8 mouse cellular contexts compared by ENCODE assay signal in the genomic region with DNA sequence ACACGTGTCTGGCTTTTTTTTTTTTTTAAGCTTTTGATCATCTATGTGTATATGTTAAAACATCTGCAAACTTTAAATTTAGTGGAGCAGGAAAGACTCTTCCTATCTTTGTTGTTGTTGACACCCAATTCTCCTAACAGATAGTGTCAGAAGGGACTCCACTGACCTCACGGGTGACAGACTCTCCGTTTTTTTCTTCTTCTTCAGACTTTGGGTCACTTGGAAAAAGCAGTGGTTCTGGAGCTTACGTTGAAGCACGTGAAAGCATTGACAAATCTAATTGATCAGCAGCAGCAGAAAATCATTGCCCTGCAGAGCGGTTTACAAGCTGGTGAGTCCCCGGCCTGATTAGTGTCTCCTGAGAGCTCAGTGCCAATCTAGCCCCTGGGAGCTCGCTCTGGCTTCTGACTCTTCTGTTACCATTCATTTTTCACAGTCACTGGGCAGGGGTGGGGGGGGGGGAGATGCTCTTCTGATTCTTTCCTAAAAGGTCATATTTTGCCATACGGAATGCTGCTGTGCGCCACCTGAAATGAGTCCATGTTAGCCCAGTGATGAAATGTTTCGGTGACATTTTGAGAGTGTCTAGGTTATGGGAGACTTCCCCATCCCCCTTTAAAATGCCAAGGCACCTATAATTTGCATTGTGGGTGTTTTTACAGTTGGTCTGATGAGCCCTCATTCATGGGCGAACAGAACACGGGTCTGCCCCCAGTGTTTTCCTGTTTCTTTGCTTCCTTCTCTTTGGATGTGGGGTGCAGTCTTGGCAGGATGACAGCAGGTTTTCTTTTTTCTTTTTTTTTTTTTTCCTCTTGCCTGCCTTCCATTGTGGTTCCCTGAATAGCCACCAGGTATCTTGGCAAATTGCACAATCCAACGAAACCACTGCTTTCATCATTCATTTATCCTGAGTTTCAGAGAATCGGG. TPM values are rescaled to one million over a fixed set of nuclear protein-coding genes. Genes with fewer than 3 reads are reported as not detected.
DNase-seq lines count a peak whose midpoint lies in the region; ATAC-seq and TF ChIP-seq lines count a peak whose summit lies in the region.
"Had no signal": no experiment of that assay in that cellular context is flagged by ENCODE, and none has a peak within 500 bp of the region (broad histone marks: within the 10 kb centered on the region; RNA-seq: fewer than 3 reads in every experiment).

No protein-coding gene starts in this region.

- 0 out of 2 replicates have a peak, but pooled peaks cover 3% of the 10 kb centered on the region for H3K27me3 ChIP-seq in kidney, embryonic 15.5 days
- no peaks in the 10 kb centered on the region for H3K27me3 ChIP-seq in MEL (ENCODE audit: control insufficient read depth in 1 of 2, insufficient read depth in 2 of 2, low read length in 2 of 2)
- no peaks in the 10 kb centered on the region for H3K27me3 ChIP-seq in forebrain, embryonic 14.5 days (replicated peaks; ENCODE audit: control insufficient read depth, insufficient read depth, low read length)
- H3K27me3 ChIP-seq in liver, postnatal 0 days (ENCODE audit: insufficient read depth, low read length) = peaks cover 9% of the 10 kb centered on the region; the same call in 1 of the 2 replicates

- no peak for DNase-seq in kidney, adult 8-10 months
- peak; percentile 42 for DNase-seq in MEL (ENCODE audit: low read depth, low spot score)
- DNase-seq in forebrain, embryonic 14.5 days (ENCODE audit: low spot score) = no peak
- no peak for DNase-seq in liver, postnatal 0 days
- DNase-seq in spleen, adult 12 weeks (ENCODE audit: low spot score) = no peak
- DNase-seq in Muller cell, postnatal 12 days (ENCODE audit: inconsistent ontology term) = no peak
- DNase-seq: thymus, adult 18-20 months had no signal

- 70% methylated on average over 15 of the region's 15 CpGs for WGBS in kidney, embryonic 15.5 days
- 54% methylated on average over 15 of the region's 15 CpGs for whole genome bisulfite sequencing in forebrain, embryonic 14.5 days
- WGBS in liver, postnatal 0 days (ENCODE audit: insufficient replicate concordance) = 51% methylated on average over 15 of the region's 15 CpGs

- no peak for TF ChIP-seq POLR2A in MEL (IDR thresholded peaks at IDR 0.05; ENCODE audit: control insufficient read depth in 1 of 2, insufficient read depth in 1 of 2, low read depth in 1 of 2, low read length in 2 of 2, poor library complexity in 1 of 2)

- no peak overlapping the region for H3K9ac ChIP-seq in kidney, embryonic 15.5 days
- H3K9ac ChIP-seq in MEL (ENCODE audit: control insufficient read depth, low read depth, low read length, poor library complexity, severe bottlenecking) = peak overlapping the region; percentile 39
- 0 out of 2 replicates have a peak overlapping the region, but pooled peaks have one; percentile 7 for H3K9ac ChIP-seq in forebrain, embryonic 14.5 days (ENCODE audit: low read length)
- H3K9ac ChIP-seq in liver, postnatal 0 days (replicated peaks) = peak overlapping the region; percentile 81

- H3K36me3 ChIP-seq in kidney, embryonic 15.5 days = peaks cover 18% of the 10 kb centered on the region
- peaks cover 2 to 34% of the 10 kb centered on the region in 2 experiments for H3K36me3 ChIP-seq in MEL (ENCODE audit: control insufficient read depth in 1 of 2, insufficient read depth in 2 of 2, low read length in 2 of 2)
- H3K36me3 ChIP-seq in forebrain, embryonic 14.5 days (ENCODE audit: control insufficient read depth, insufficient read depth, low read length) = 0 out of 2 replicates have a peak, but pooled peaks cover 3% of the 10 kb centered on the region
- H3K36me3 ChIP-seq in liver, postnatal 0 days (replicated peaks; ENCODE audit: insufficient read depth, low read length) = peaks cover 30% of the 10 kb centered on the region

- peaks cover 21% of the 10 kb centered on the region for H3K79me2 ChIP-seq in MEL (ENCODE audit: control insufficient read depth, insufficient read depth, low read length, poor library complexity)

- no peak for TF ChIP-seq CTCF in MEL (IDR thresholded peaks at IDR 0.05 in 2 of 3, conservative IDR thresholded peaks at IDR 0.05 in 1 of 3; ENCODE audit: control insufficient read depth in 1 of 3, insufficient read depth in 1 of 3, low read depth in 2 of 3, low read length in 3 of 3, poor library complexity in 1 of 3, severe bottlenecking in 1 of 3)
- TF ChIP-seq CTCF in liver, postnatal 0 days (IDR thresholded peaks at IDR 0.05; ENCODE audit: low read depth) = no peak

- peak overlapping the region; percentile 60 for H3K4me3 ChIP-seq in kidney, embryonic 15.5 days (replicated peaks)
- peak overlapping the region; percentile 21 to 83 for H3K4me3 ChIP-seq in MEL (ENCODE audit: control insufficient read depth in 1 of 2, insufficient read depth in 1 of 2, low read depth in 2 of 2, low read length in 2 of 2)
- peak overlapping the region; percentile 52; the same call in 1 of the 2 replicates for H3K4me3 ChIP-seq in forebrain, embryonic 14.5 days (ENCODE audit: low read depth, low read length)
- peak overlapping the region; percentile 67 for H3K4me3 ChIP-seq in liver, postnatal 0 days (ENCODE audit: low read depth, low read length)

- peak overlapping the region; percentile 95 for H3K4me2 ChIP-seq in kidney, embryonic 15.5 days
- peak overlapping the region; percentile 100 for H3K4me2 ChIP-seq in forebrain, embryonic 14.5 days (ENCODE audit: low read length)
- H3K4me2 ChIP-seq in liver, postnatal 0 days (ENCODE audit: low read depth, low read length) = peak overlapping the region; percentile 84

- no peaks in the 10 kb centered on the region for H3K9me3 ChIP-seq in kidney, embryonic 15.5 days (replicated peaks)
- no peaks in the 10 kb centered on the region for H3K9me3 ChIP-seq in MEL (replicated peaks; ENCODE audit: insufficient read depth, low read length)
- no peaks in the 10 kb centered on the region for H3K9me3 ChIP-seq in forebrain, embryonic 14.5 days (replicated peaks; ENCODE audit: control insufficient read depth, low read length)
- no peaks in the 10 kb centered on the region for H3K9me3 ChIP-seq in liver, postnatal 0 days (ENCODE audit: low read length)

- no peak overlapping the region for H3K27ac ChIP-seq in kidney, embryonic 15.5 days
- peak overlapping the region; percentile 66 for H3K27ac ChIP-seq in MEL (ENCODE audit: control insufficient read depth, low read depth, low read length)
- no peak overlapping the region for H3K27ac ChIP-seq in forebrain, embryonic 14.5 days (ENCODE audit: low read depth, low read length)
- H3K27ac ChIP-seq in liver, postnatal 0 days (ENCODE audit: low read depth) = peak overlapping the region; percentile 99

- no peak for TF ChIP-seq RAD21 in MEL (IDR thresholded peaks at IDR 0.05; ENCODE audit: low read depth, low read length)

- peaks cover 43% of the 10 kb centered on the region for H3K4me1 ChIP-seq in kidney, embryonic 15.5 days
- H3K4me1 ChIP-seq in MEL (ENCODE audit: control insufficient read depth in 1 of 2, insufficient read depth in 2 of 2, low read length in 2 of 2) = peaks cover 19 to 34% of the 10 kb centered on the region in 2 experiments
- peaks cover 17% of the 10 kb centered on the region; the same call in 1 of the 2 replicates for H3K4me1 ChIP-seq in forebrain, embryonic 14.5 days (ENCODE audit: control insufficient read depth, insufficient read depth, low read length)
- peaks cover 17% of the 10 kb centered on the region; the same call in 1 of the 2 replicates for H3K4me1 ChIP-seq in liver, postnatal 0 days (ENCODE audit: insufficient read depth)

- no peak for TF ChIP-seq EP300 in MEL (IDR thresholded peaks at IDR 0.05; ENCODE audit: low read depth in 1 of 2, low read length in 2 of 2)
- no peak for TF ChIP-seq EP300 in liver, postnatal 0 days (IDR thresholded peaks at IDR 0.05; ENCODE audit: low read depth)

- no peak for ATAC-seq in kidney, embryonic 15.5 days (replicated peaks; ENCODE audit: low FRiP score)
- no peak for ATAC-seq in forebrain, embryonic 14.5 days
- no peak for ATAC-seq in liver, postnatal 0 days

TF ChIP-seq in MEL, 35 proteins besides CTCF, POLR2A, EP300 and RAD21:
- TF ChIP-seq TCF12 (IDR thresholded peaks at IDR 0.05; ENCODE audit: low read depth, low read length) = 0 out of 2 replicates have a peak, but pooled peaks have one; percentile 13
- TF ChIP-seq SIN3A (IDR thresholded peaks at IDR 0.05; ENCODE audit: low read length) = peak; percentile 50; the same call in 1 of the 2 replicates
- no peak for TF ChIP-seq MEF2A (IDR thresholded peaks at IDR 0.05; ENCODE audit: extremely low read depth, insufficient replicate concordance, low read depth, low read length, poor library complexity, severe bottlenecking)
- peak; percentile 87 for TF ChIP-seq ZNF384 (IDR thresholded peaks at IDR 0.05; ENCODE audit: low read depth, low read length)
- TF ChIP-seq MAZ (IDR thresholded peaks at IDR 0.05; ENCODE audit: low read depth, low read length) = 0 out of 2 replicates have a peak, but pooled peaks have one; percentile 47
- TF ChIP-seq TBP (IDR thresholded peaks at IDR 0.05; ENCODE audit: low read depth, low read length) = no peak
- 0 out of 2 replicates have a peak, but pooled peaks have one; percentile 4 for TF ChIP-seq ETS1 (IDR thresholded peaks at IDR 0.05; ENCODE audit: low read depth, low read length)
- TF ChIP-seq MXI1 (IDR thresholded peaks at IDR 0.05; ENCODE audit: low read depth, low read length) = 0 out of 2 replicates have a peak, but pooled peaks have one; percentile 29
- no peak for TF ChIP-seq POLR2AphosphoS2 (IDR thresholded peaks at IDR 0.05; ENCODE audit: low read length)
- TF ChIP-seq POLR2AphosphoS5 (IDR thresholded peaks at IDR 0.05; ENCODE audit: borderline replicate concordance, low read depth, low read length) = no peak
- TF ChIP-seq JUND (IDR thresholded peaks at IDR 0.05; ENCODE audit: low read depth, low read length) = no peak
- TF ChIP-seq USF1 (IDR thresholded peaks at IDR 0.05; ENCODE audit: low read depth, low read length) = no peak
- TF ChIP-seq GABPA (IDR thresholded peaks at IDR 0.05; ENCODE audit: low read depth, low read length) = no peak
- TF ChIP-seq ELF1 (IDR thresholded peaks at IDR 0.05; ENCODE audit: low read depth, low read length) = no peak
TF ChIP-seq in MEL: peak in this region for 6.

RNA-seq across cellular contexts. Expression of a gene that starts 2.1 kb away (rescaled TPM):
- polyA plus RNA-seq in kidney, embryonic 15.5 days (2015; fragmentation: Nextera tagmentation; extraction: Ambion mirVana) = 15.9 and 16.0 TPM in 2 replicates
- 15.8 and 15.9 TPM in 2 replicates for total RNA-seq in MEL (2012; rRNA removed)
- polyA plus RNA-seq in MEL (2012; ENCODE audit: insufficient read depth in 1 of 2, insufficient read length in 2 of 2, low read depth in 1 of 2, low replicate concordance in 2 of 2, missing spikeins in 1 of 2) = 10 to 100 TPM in 1 of 2 experiments, not detected in 1; 21.6 TPM
- polyA plus RNA-seq in forebrain, embryonic 14.5 days (2014; fragmentation: Nextera tagmentation; extraction: Ambion mirVana) = 5.0 and 6.7 TPM in 2 replicates
- polyA plus RNA-seq in liver, postnatal 0 days (2015; fragmentation: Nextera tagmentation; extraction: Ambion mirVana) = 19.1 and 26.9 TPM in 2 replicates

Comparison
In these comparisons a context has a peak if more than half of its experiments do, and no peak if none do; other contexts are left out.
1. H3K27ac ChIP-seq: peak in MEL (single experiment) and liver, postnatal 0 days (single experiment); none in kidney, embryonic 15.5 days (single experiment) and forebrain, embryonic 14.5 days (single experiment).
2. Peak in every context shown above with its lines, with median percentiles within 50 percentile points of each other: H3K4me2 ChIP-seq and H3K4me3 ChIP-seq.